Mouse (Mus musculus) liver, embryonic 12.5 days (tissue): ENCODE measurements around the gene Synpo2. TPM values are rescaled to one million over a fixed set of nuclear protein-coding genes. Genes with fewer than 3 reads are reported as not detected.

ENCODE experiments used
- ATAC-seq: fragments of 200-750 bp; cut with Nextera tagmentation; 2 replicates; pipeline ENCODE4 v1.8.0; 2017; ENCODE audit warnings: moderate number of reproducible peaks, mild to moderate bottlenecking, moderate library complexity
- H3K27ac ChIP-seq: fragments of 300-500 bp; sonication (generic); 2 replicates; pipeline ENCODE4 v1.5.1; 2016; ENCODE audit warnings: mild to moderate bottlenecking
- H3K27me3 ChIP-seq: fragments of 300-500 bp; sonication (generic); replicated peaks from 2 replicates; pipeline ENCODE4 v1.6.1; 2016; ENCODE audit warnings: mild to moderate bottlenecking, moderate library complexity
- H3K36me3 ChIP-seq: fragments of 300-500 bp; sonication (generic); 2 replicates; pipeline ENCODE4 v1.6.1; 2016; ENCODE audit warnings: mild to moderate bottlenecking, moderate library complexity
- H3K4me1 ChIP-seq: fragments of 300-500 bp; sonication (generic); 2 replicates; pipeline ENCODE4 v1.6.1; 2016
- H3K4me2 ChIP-seq: fragments of 300-500 bp; sonication (generic); 2 replicates; pipeline ENCODE4 v1.6.1; 2016; ENCODE audit warnings: mild to moderate bottlenecking, moderate library complexity
- H3K4me3 ChIP-seq: fragments of 300-500 bp; sonication (generic); 2 replicates; pipeline ENCODE4 v1.5.1; 2016; ENCODE audit warnings: mild to moderate bottlenecking, moderate library complexity
- H3K9ac ChIP-seq: fragments of 300-500 bp; sonication (generic); 2 replicates; pipeline ENCODE4 v1.6.1; 2016; ENCODE audit warnings: mild to moderate bottlenecking, moderate library complexity
- H3K9me3 ChIP-seq: fragments of 300-500 bp; sonication (generic); replicated peaks from 2 replicates; pipeline ENCODE4 v1.6.1; 2016; ENCODE audit warnings: mild to moderate bottlenecking, moderate library complexity
- WGBS: fragments of 180-500 bp; shearing (Covaris S2); methylation state at CpG from one replicate; pipeline ENCODE4 v1.1.7; 2016; ENCODE audit not compliant: insufficient replicate concordance; 5-methylcytosine and 5-hydroxymethylcytosine counted together
- polyA plus RNA-seq: library from polyadenylated mRNA; unstranded; fragments of >200 nt; fragmentation: Nextera tagmentation; extraction: Ambion mirVana; gene quantifications from 2 replicates; pipeline ENCODE4 v1.2.1, GENCODE M21; 2016

Gene Synpo2
- polyA plus RNA-seq, 1 experiment from 2014 or later = 0.89 TPM

DNA sequence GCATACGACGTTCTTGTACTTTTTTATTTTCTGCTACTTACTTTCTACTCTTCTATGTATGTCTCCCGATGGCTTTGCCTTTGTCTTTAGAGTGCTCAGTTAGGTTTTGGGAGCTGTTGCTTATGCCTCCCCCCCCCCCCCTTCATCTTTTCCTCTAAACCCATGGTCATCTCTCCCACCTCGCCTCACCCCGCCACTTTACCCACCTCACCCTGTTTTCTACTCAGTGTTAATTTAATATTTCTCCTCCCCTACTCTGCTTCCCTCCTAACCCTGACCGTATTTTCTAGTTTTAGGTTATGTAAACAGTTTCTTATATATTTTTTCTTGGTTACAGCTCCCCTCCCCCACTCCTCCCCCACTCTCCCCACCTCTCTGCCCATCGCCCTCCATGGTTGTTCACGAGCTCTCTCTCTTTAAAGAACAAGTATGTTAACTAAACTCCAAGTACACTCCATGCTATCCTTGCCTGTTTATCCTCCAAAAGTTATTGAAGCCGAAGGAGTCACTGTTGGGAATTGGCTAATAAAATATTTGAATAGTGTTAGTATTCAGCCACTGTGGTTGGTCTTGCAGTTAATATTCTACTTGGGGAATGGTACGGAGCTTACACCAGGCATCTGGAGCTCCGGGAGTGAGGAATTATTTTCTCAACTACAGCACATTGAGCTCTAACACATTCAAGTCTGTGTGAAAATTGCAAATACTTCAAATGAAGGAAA, 142.1 kb downstream of the Synpo2 start:
- Histone ChIP-seq H3K9me3 (no peaks in the 10 kb centered on the region), H3K4me2 (0 out of 2 replicates have a peak overlapping the region, but pooled peaks have one; percentile 10), H3K9ac (no peak overlapping the region), H3K4me1 (0 out of 2 replicates have a peak, but pooled peaks cover 5% of the 10 kb centered on the region), H3K27ac (0 out of 2 replicates have a peak overlapping the region, but pooled peaks have one; percentile 14), H3K36me3 (no peaks in the 10 kb centered on the region), H3K4me3 (no peak overlapping the region), H3K27me3 (no peaks in the 10 kb centered on the region)
- WGBS = 67% methylated on average over 11 of the region's 11 CpGs
- no peak for ATAC-seq

DNA sequence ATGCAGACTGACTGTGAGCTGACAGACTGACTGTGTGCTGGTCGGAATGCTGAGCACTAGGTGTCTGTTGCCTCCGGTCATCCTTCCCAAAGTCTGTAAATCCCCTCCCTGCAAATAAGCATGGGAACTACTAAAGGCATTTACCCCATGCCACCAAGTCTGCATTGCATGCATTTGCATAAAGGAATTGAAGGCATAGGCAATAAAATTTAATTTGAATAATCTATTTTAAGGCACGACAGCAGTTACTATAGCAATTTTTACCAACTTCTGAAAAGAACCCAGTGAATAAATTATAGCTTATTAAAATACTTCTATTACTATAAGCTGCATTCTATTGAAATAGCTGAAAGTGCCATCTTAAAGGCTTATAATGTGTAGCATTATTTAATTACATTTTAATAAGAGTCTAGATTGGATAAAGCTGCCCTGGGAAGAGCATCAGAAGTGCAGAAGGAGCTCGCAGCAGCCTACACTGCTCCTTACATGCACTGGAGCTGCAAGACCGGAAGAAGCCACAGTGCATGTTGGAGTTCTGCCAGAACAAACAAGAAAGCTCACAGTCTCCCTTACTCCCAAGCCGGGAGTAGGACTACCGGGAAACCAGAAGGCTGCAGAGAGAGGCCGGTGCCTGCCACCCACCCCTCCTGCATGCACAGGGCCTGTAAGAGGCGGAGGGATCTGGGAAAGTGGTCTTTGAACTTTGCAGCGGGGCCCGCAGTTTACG, 142.9 kb downstream of the Synpo2 start:
- 0 out of 2 replicates have a peak overlapping the region, but pooled peaks have one; percentile 10 for H3K4me2 ChIP-seq
- peak; percentile 71 for ATAC-seq
- 0 out of 2 replicates have a peak overlapping the region, but pooled peaks have one; percentile 14 for H3K27ac ChIP-seq
- no peaks in the 10 kb centered on the region for H3K27me3 ChIP-seq
- no peak overlapping the region for H3K4me3 ChIP-seq
- 0 out of 2 replicates have a peak, but pooled peaks cover 5% of the 10 kb centered on the region for H3K4me1 ChIP-seq
- H3K9ac ChIP-seq = no peak overlapping the region
- no peaks in the 10 kb centered on the region for H3K36me3 ChIP-seq
- no peaks in the 10 kb centered on the region for H3K9me3 ChIP-seq
- WGBS = 68% methylated on average over 12 of the region's 12 CpGs

DNA sequence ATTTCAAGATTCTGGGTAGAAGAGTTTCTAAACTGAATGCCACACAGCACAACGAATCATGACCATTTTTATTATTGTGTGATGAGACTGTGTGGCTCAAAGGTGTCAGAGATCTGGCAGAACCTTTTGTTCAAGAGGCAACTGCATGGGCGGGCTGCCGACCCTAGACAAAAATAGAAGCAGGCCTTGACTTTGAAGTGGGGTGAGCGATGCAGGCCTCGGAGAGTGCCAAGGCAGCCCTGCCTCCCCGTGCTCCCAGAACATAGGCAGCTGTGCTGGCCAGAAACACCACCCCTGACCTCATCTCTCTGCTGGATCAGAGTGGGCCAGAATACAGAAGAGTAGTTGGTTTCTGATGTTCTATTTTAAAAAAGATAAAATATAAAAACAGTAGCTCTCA, 143.5 kb downstream of the Synpo2 start:
- H3K9ac ChIP-seq = no peak overlapping the region
- no peak overlapping the region for H3K27ac ChIP-seq
- no peak for ATAC-seq
- 57% methylated on average over 6 of the region's 6 CpGs for WGBS
- H3K4me1 ChIP-seq = 0 out of 2 replicates have a peak, but pooled peaks cover 5% of the 10 kb centered on the region
- H3K36me3 ChIP-seq = no peaks in the 10 kb centered on the region
- H3K9me3 ChIP-seq = no peaks in the 10 kb centered on the region
- no peak overlapping the region for H3K4me2 ChIP-seq
- H3K27me3 ChIP-seq = no peaks in the 10 kb centered on the region
- no peak overlapping the region for H3K4me3 ChIP-seq

GRCm38 (mm10) chr3:123089297-123090020, 146.5 kb downstream of the Synpo2 start:
- ATAC-seq = no peak
- H3K27me3 ChIP-seq = no peaks in the 10 kb centered on the region
- H3K4me1 ChIP-seq = 0 out of 2 replicates have a peak, but pooled peaks cover 5% of the 10 kb centered on the region
- H3K9ac ChIP-seq = no peak overlapping the region
- H3K36me3 ChIP-seq = no peaks in the 10 kb centered on the region
- no peak overlapping the region for H3K4me3 ChIP-seq
- no peak overlapping the region for H3K4me2 ChIP-seq
- no peak overlapping the region for H3K27ac ChIP-seq
- 72% methylated on average over 11 of the region's 11 CpGs for WGBS
- no peaks in the 10 kb centered on the region for H3K9me3 ChIP-seq

DNA sequence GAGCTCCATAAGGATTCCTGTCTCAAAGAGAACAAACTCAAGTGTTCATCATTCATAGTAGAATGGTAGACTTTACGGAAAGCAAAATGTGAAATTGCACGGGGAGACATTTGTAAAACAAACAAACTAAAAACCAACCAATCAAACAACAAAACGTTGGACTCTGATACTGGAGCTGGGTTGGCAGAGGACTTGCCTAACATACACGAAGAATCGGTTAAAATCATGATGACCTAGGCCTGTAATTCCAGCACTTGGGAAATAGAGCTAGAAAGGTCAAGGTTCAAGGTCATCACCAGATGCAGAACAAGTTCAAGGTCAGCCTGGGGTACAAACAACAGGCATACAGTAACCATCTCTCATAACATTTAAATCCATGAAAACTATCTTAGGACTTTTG, 147.7 kb downstream of the Synpo2 start:
- H3K4me3 ChIP-seq = no peak overlapping the region
- 70% methylated on average over 5 of the region's 5 CpGs for WGBS
- H3K4me2 ChIP-seq = no peak overlapping the region
- H3K27me3 ChIP-seq = no peaks in the 10 kb centered on the region
- no peaks in the 10 kb centered on the region for H3K9me3 ChIP-seq
- H3K36me3 ChIP-seq = no peaks in the 10 kb centered on the region
- 0 out of 2 replicates have a peak, but pooled peaks cover 5% of the 10 kb centered on the region for H3K4me1 ChIP-seq
- H3K27ac ChIP-seq = no peak overlapping the region
- no peak for ATAC-seq
- no peak overlapping the region for H3K9ac ChIP-seq

DNA sequence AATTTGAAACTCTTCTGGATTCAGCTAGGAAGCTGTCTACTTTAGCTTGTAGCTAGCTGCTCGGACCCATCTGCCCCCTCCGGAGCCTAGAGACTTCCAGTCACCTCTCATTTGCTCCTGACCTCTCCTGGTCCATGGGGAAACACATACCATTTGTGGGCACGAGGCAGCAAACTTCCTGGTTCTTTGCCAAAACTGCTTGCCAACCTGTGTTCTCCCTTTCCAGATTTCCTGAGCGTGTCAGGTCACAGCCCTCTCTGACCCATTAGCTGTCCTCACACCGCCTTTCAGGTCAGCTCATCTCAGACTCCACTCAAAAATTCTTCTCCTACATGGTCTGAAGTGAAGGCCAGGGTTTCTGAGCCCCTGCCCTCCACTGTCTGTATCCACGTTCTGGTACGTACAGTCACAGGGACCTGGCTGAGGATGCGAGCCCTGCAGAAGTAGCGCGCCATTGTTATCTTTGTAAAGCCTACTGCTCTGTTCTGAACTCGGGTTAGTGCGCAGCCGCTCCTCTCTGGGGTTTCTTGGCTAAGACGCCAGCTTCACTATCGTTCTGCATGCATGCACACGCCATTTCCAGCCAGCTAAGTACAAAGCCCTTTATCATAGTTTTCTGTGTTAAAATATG, 150.0 kb downstream of the Synpo2 start:
- Histone ChIP-seq H3K9ac (no peak overlapping the region), H3K27ac (no peak overlapping the region), H3K36me3 (no peaks in the 10 kb centered on the region), H3K4me2 (no peak overlapping the region), H3K27me3 (no peaks in the 10 kb centered on the region), H3K4me3 (no peak overlapping the region), H3K4me1 (no peaks in the 10 kb centered on the region), H3K9me3 (no peaks in the 10 kb centered on the region)
- 79% methylated on average over 16 of the region's 16 CpGs for WGBS
- no peak for ATAC-seq

- Histone ChIP-seq H3K9me3 (no peaks in the 10 kb centered on the region), H3K4me1 (no peaks in the 10 kb centered on the region), H3K27me3 (no peaks in the 10 kb centered on the region), H3K4me2 (no peak overlapping the region), H3K4me3 (no peak overlapping the region), H3K27ac (no peak overlapping the region), H3K36me3 (no peaks in the 10 kb centered on the region), H3K9ac (no peak overlapping the region)
- ATAC-seq = no peak
- 67% methylated on average over 3 of the region's 3 CpGs for WGBS
Observed at GRCm38 (mm10) chr3:123081665-123082064, 154.3 kb downstream of the Synpo2 start.

DNA sequence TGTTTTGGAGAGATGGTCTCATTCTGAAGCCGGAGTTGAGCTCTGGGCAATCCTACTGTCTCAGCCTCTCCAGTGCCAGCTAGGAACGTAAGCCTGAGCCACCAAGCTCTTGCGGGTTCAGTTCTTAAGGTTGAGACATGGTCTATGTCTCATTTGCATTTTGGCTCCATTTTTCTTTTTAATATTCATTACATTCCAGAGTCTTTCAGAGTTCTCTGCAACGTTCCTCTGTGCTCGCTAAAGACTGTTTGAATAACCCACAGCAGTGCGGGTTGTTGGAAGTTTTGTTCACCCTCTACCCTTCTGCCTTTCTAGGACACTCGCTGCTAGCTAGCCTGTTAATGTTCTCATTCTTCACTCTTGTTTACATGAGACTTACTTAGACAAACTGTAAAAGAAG, 155.0 kb downstream of the Synpo2 start:
- Histone ChIP-seq H3K4me1 (no peaks in the 10 kb centered on the region), H3K9ac (no peak overlapping the region), H3K9me3 (no peaks in the 10 kb centered on the region), H3K27ac (no peak overlapping the region), H3K27me3 (no peaks in the 10 kb centered on the region), H3K4me2 (no peak overlapping the region), H3K36me3 (no peaks in the 10 kb centered on the region), H3K4me3 (no peak overlapping the region)
- no peak for ATAC-seq
- 73% methylated on average over 7 of the region's 7 CpGs for WGBS

DNA sequence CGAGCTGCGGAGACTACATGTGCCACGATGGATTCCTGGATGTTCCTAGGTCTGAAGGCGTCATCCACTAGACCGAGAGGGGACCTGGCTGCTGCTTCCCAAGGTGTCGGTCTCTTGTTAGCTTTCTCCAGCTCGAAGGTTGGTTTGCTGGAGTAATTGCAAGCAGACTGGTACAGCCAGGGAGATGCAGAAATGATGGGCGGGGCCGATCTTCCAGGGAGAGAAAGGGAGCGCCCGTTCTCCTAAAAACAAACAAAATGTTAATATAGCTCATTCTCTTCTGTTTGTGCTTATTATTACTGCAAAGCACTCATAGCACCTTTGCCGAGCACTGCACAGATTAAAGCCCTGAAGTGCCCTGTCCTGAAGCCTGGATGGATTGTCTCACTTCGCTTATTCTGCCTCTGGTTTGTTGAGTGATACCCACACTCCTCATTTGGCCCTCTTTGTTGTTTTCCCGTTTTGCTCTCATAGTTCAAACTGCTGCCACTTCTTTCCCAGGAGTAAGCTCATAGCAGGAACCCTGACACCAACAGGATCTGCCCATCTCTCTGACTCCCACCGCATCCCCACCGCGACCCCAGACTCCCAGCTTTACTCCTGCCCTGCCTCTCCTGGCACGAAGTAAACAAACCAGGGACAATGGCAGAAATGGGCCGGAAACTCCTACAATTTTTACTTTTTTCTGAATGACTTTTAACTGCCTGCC, 155.8 kb downstream of the Synpo2 start:
- Histone ChIP-seq H3K27me3 (no peaks in the 10 kb centered on the region), H3K27ac (no peak overlapping the region), H3K9me3 (no peaks in the 10 kb centered on the region), H3K4me1 (no peaks in the 10 kb centered on the region), H3K4me2 (no peak overlapping the region), H3K9ac (no peak overlapping the region), H3K36me3 (no peaks in the 10 kb centered on the region), H3K4me3 (no peak overlapping the region)
- no peak for ATAC-seq
- WGBS = 72% methylated on average over 19 of the region's 19 CpGs

- 54% methylated on average over 3 of the region's 3 CpGs for WGBS
- H3K4me1 ChIP-seq = 0 out of 2 replicates have a peak, but pooled peaks cover 4% of the 10 kb centered on the region
- H3K4me2 ChIP-seq = no peak overlapping the region
Observed at GRCm38 (mm10) chr3:123075759-123076158, 160.2 kb downstream of the Synpo2 start.

GRCm38 (mm10) chr3:123075034-123075433, 160.9 kb downstream of the Synpo2 start:
- Histone ChIP-seq H3K9me3 (no peaks in the 10 kb centered on the region), H3K27ac (no peak overlapping the region)
- ATAC-seq = no peak

More at GRCm38 (mm10) chr3:123075759-123076158, 160.2 kb downstream of the Synpo2 start:
- ATAC-seq = no peak
- no peak overlapping the region for H3K27ac ChIP-seq
- H3K9me3 ChIP-seq = no peaks in the 10 kb centered on the region
- no peaks in the 10 kb centered on the region for H3K36me3 ChIP-seq
- H3K27me3 ChIP-seq = no peaks in the 10 kb centered on the region
- no peak overlapping the region for H3K9ac ChIP-seq
- no peak overlapping the region for H3K4me3 ChIP-seq

More at GRCm38 (mm10) chr3:123075034-123075433, 160.9 kb downstream of the Synpo2 start:
- Histone ChIP-seq H3K4me3 (no peak overlapping the region), H3K4me2 (no peak overlapping the region), H3K27me3 (no peaks in the 10 kb centered on the region), H3K9ac (no peak overlapping the region), H3K4me1 (0 out of 2 replicates have a peak, but pooled peaks cover 4% of the 10 kb centered on the region), H3K36me3 (no peaks in the 10 kb centered on the region)
